Mouse (Mus musculus): Measurements from ENCODE around the gene Zfp385a. TPM values are rescaled to one million over a fixed set of nuclear protein-coding genes. Genes with fewer than 3 reads are reported as not detected.

Zfp385a gene
- total and polyA plus RNA-seq, 3 experiments, result 4.4 to 54.0 TPM; not detected in 1

- DNase-seq (ENCODE audit: low read depth, low spot score), result peak; percentile 76
Observed at GRCm38 (mm10) chr15:103268903-103269302, 71.0 kb downstream of the Zfp385a start.

GRCm38 (mm10) chr15:103264794-103265193, 75.1 kb downstream of the Zfp385a start:
- H3K27me3 ChIP-seq (ENCODE audit: control insufficient read depth in 1 of 2, insufficient read depth in 2 of 2, low read length in 2 of 2), result no peaks in the 10 kb centered on the region
- no peaks in the 10 kb centered on the region for H3K9me3 ChIP-seq (replicated peaks; ENCODE audit: insufficient read depth, low read length)
- DNase-seq (ENCODE audit: low read depth, low spot score), result no peak
- peaks cover 7 to 20% of the 10 kb centered on the region in 2 experiments for H3K4me1 ChIP-seq (ENCODE audit: control insufficient read depth in 1 of 2, insufficient read depth in 2 of 2, low read length in 2 of 2)
- H3K4me3 ChIP-seq (ENCODE audit: control insufficient read depth in 1 of 2, insufficient read depth in 1 of 2, low read depth in 2 of 2, low read length in 2 of 2), result no peak overlapping the region
- no peak overlapping the region; the same call in 1 of the 2 replicates for H3K27ac ChIP-seq (ENCODE audit: control insufficient read depth, low read depth, low read length)
- no peak overlapping the region for H3K9ac ChIP-seq (ENCODE audit: control insufficient read depth, low read depth, low read length, poor library complexity, severe bottlenecking)
- TF ChIP-seq GATA1 (IDR thresholded peaks at IDR 0.05; ENCODE audit: low read depth, low read length), result no peak
- TF ChIP-seq SIN3A (IDR thresholded peaks at IDR 0.05; ENCODE audit: low read length), result no peak
- TF ChIP-seq MAX (IDR thresholded peaks at IDR 0.05; ENCODE audit: low read length), result no peak
- TF ChIP-seq CTCF (IDR thresholded peaks at IDR 0.05 in 2 of 3, conservative IDR thresholded peaks at IDR 0.05 in 1 of 3; ENCODE audit: control insufficient read depth in 1 of 3, insufficient read depth in 1 of 3, low read depth in 2 of 3, low read length in 3 of 3, poor library complexity in 1 of 3, severe bottlenecking in 1 of 3), result no peak
- no peak for TF ChIP-seq USF2 (IDR thresholded peaks at IDR 0.05; ENCODE audit: borderline replicate concordance in 1 of 2, insufficient read depth in 1 of 2, low read depth in 1 of 2, low read length in 2 of 2)
- H3K36me3 ChIP-seq (ENCODE audit: control insufficient read depth in 1 of 2, insufficient read depth in 2 of 2, low read length in 2 of 2), result peaks cover 0 to 13% of the 10 kb centered on the region in 2 experiments; a peak in 2 of 4 replicates
- no peaks in the 10 kb centered on the region for H3K79me2 ChIP-seq (ENCODE audit: control insufficient read depth, insufficient read depth, low read length, poor library complexity)

More at GRCm38 (mm10) chr15:103268903-103269302, 71.0 kb downstream of the Zfp385a start:
- TF ChIP-seq POLR2A (IDR thresholded peaks at IDR 0.05; ENCODE audit: control insufficient read depth in 1 of 2, insufficient read depth in 1 of 2, low read depth in 1 of 2, low read length in 2 of 2, poor library complexity in 1 of 2) (peak in 1 of 2 experiments; percentile 26; a peak in 1 of 4 replicates), ZMIZ1 (IDR thresholded peaks at IDR 0.05; ENCODE audit: low read depth, low read length) (no peak), ZNF384 (IDR thresholded peaks at IDR 0.05; ENCODE audit: low read depth, low read length) (peak; percentile 94), ZKSCAN1 (IDR thresholded peaks at IDR 0.05; ENCODE audit: low read depth, low read length) (no peak), KAT2A (conservative IDR thresholded peaks at IDR 0.05; ENCODE audit: low read depth, low read length) (no peak), TCF12 (IDR thresholded peaks at IDR 0.05; ENCODE audit: low read depth, low read length) (peak; percentile 50; the same call in 1 of the 2 replicates), GATA1 (IDR thresholded peaks at IDR 0.05; ENCODE audit: low read depth, low read length) (peak; percentile 59; the same call in 1 of the 2 replicates), TBP (IDR thresholded peaks at IDR 0.05; ENCODE audit: low read depth, low read length) (peak; percentile 57; the same call in 1 of the 2 replicates), ZC3H11A (IDR thresholded peaks at IDR 0.05; ENCODE audit: low read depth, low read length) (no peak), HCFC1 (IDR thresholded peaks at IDR 0.05; ENCODE audit: low read depth, low read length) (no peak), ETS1 (IDR thresholded peaks at IDR 0.05; ENCODE audit: low read depth, low read length) (peak; percentile 43; the same call in 1 of the 2 replicates), ELF1 (IDR thresholded peaks at IDR 0.05; ENCODE audit: low read depth, low read length) (0 out of 2 replicates have a peak, but pooled peaks have one; percentile 9), MXI1 (IDR thresholded peaks at IDR 0.05; ENCODE audit: low read depth, low read length) (0 out of 2 replicates have a peak, but pooled peaks have one; percentile 19), POLR2AphosphoS2 (IDR thresholded peaks at IDR 0.05; ENCODE audit: low read length) (no peak), USF1 (IDR thresholded peaks at IDR 0.05; ENCODE audit: low read depth, low read length) (no peak), BHLHE40 (IDR thresholded peaks at IDR 0.05; ENCODE audit: borderline replicate concordance, low read depth, low read length) (no peak), MYB (IDR thresholded peaks at IDR 0.05; ENCODE audit: low read depth, low read length) (no peak), RAD21 (IDR thresholded peaks at IDR 0.05; ENCODE audit: low read depth, low read length) (no peak), TAL1 (IDR thresholded peaks at IDR 0.05; ENCODE audit: low read length) (peak; percentile 43), RCOR1 (IDR thresholded peaks at IDR 0.05; ENCODE audit: low read depth, low read length) (no peak), CHD1 (IDR thresholded peaks at IDR 0.05; ENCODE audit: low read depth, low read length) (no peak), MEF2A (IDR thresholded peaks at IDR 0.05; ENCODE audit: extremely low read depth, insufficient replicate concordance, low read depth, low read length, poor library complexity, severe bottlenecking) (no peak), EP300 (IDR thresholded peaks at IDR 0.05; ENCODE audit: low read depth in 1 of 2, low read length in 2 of 2) (peak; percentile 53 to 56; a peak in 2 of 4 replicates), E2F4 (IDR thresholded peaks at IDR 0.05; ENCODE audit: borderline replicate concordance, low read depth, low read length) (no peak)
- no peaks in the 10 kb centered on the region for H3K27me3 ChIP-seq (ENCODE audit: control insufficient read depth in 1 of 2, insufficient read depth in 2 of 2, low read length in 2 of 2)
- H3K4me1 ChIP-seq (ENCODE audit: control insufficient read depth in 1 of 2, insufficient read depth in 2 of 2, low read length in 2 of 2), result peaks cover 7 to 15% of the 10 kb centered on the region in 2 experiments
- 0 out of 2 replicates have a peak overlapping the region, but pooled peaks have one; percentile 5 for H3K9ac ChIP-seq (ENCODE audit: control insufficient read depth, low read depth, low read length, poor library complexity, severe bottlenecking)
- H3K36me3 ChIP-seq (ENCODE audit: control insufficient read depth in 1 of 2, insufficient read depth in 2 of 2, low read length in 2 of 2), result peaks cover 0 to 12% of the 10 kb centered on the region in 2 experiments; a peak in 2 of 4 replicates
- H3K27ac ChIP-seq (ENCODE audit: control insufficient read depth, low read depth, low read length), result peak overlapping the region; percentile 69
- peaks cover 10% of the 10 kb centered on the region for H3K79me2 ChIP-seq (ENCODE audit: control insufficient read depth, insufficient read depth, low read length, poor library complexity)
- no peaks in the 10 kb centered on the region for H3K9me3 ChIP-seq (replicated peaks; ENCODE audit: insufficient read depth, low read length)
- H3K4me3 ChIP-seq (ENCODE audit: control insufficient read depth in 1 of 2, insufficient read depth in 1 of 2, low read depth in 2 of 2, low read length in 2 of 2), result no peak overlapping the region

Data from MEL (cell line).